Mouse (Mus musculus) CH12.LX (cell line): ENCODE measurements around the gene Greb1. TPM values are rescaled to one million over a fixed set of nuclear protein-coding genes. Genes with fewer than 3 reads are reported as not detected.

Source experiments
- DNase-seq: peaks from one replicate; pipeline ENCODE4 v3.0.0-alpha.2; 2013; ENCODE audit errors: extremely low read depth
- H3K27ac ChIP-seq: 2 replicates; pipeline ENCODE4 v1.5.1; 2012; ENCODE audit warnings: low read depth, mild to moderate bottlenecking, control low read depth, moderate library complexity; ENCODE audit not compliant: insufficient read depth
- H3K27me3 ChIP-seq: replicated peaks from 2 replicates; pipeline ENCODE3; 2012; ENCODE audit warnings: inconsistent platforms
- H3K36me3 ChIP-seq, 2 experiments: replicated peaks in 1 of 2; 2 replicates each; pipeline versions ENCODE3 to v1.6.1; 2012; ENCODE audit warnings: inconsistent platforms in 1 of 2, low read length in 1 of 2, mild to moderate bottlenecking in 1 of 2, mixed read lengths in 1 of 2, moderate library complexity in 1 of 2; ENCODE audit not compliant: control insufficient read depth in 1 of 2, insufficient read depth in 1 of 2
- H3K4me1 ChIP-seq, 2 experiments: 2 replicates each; pipeline ENCODE4 v1.6.1; 2012; ENCODE audit warnings: inconsistent platforms in 1 of 2, moderate library complexity in 1 of 2; ENCODE audit not compliant: insufficient read depth in 2 of 2, control insufficient read depth in 1 of 2
- H3K4me2 ChIP-seq: 2 replicates; pipeline ENCODE4 v1.6.1; 2012; ENCODE audit warnings: low read depth, mild to moderate bottlenecking, control low read depth; ENCODE audit not compliant: poor library complexity, insufficient read depth, severe bottlenecking
- H3K4me3 ChIP-seq, 3 experiments: fragments of 150-350 bp in 1 of 3; sonication (generic) in 1 of 3; replicated peaks in 1 of 3; 2 replicates each; pipeline versions ENCODE3 to v1.5.1; 2011 to 2012; ENCODE audit warnings: low read depth in 2 of 3, low read length in 2 of 3, mild to moderate bottlenecking in 2 of 3, moderate library complexity in 2 of 3, control low read depth in 1 of 3, improper control_type of control experiment in 1 of 3, inconsistent platforms in 1 of 3, mixed read lengths in 1 of 3; ENCODE audit not compliant: poor library complexity in 1 of 3
- H3K79me2 ChIP-seq: replicated peaks from 2 replicates; pipeline ENCODE4 v1.6.1; 2012; ENCODE audit warnings: mild to moderate bottlenecking, moderate library complexity; ENCODE audit not compliant: control insufficient read depth, poor library complexity, insufficient read depth, severe bottlenecking; ENCODE audit errors: extremely low read depth
- H3K9ac ChIP-seq: 2 replicates; pipeline ENCODE4 v1.6.1; 2012; ENCODE audit warnings: low read depth, mild to moderate bottlenecking, control low read depth, moderate library complexity; ENCODE audit not compliant: insufficient read depth
- H3K9me3 ChIP-seq: replicated peaks from 2 replicates; pipeline ENCODE3; 2012; ENCODE audit warnings: low read length, inconsistent platforms, mixed read lengths
- BHLHE40 ChIP-seq: IDR thresholded peaks from 2 replicates; pipeline ENCODE4 v1.6.1; 2011; ENCODE audit warnings: mild to moderate bottlenecking, low read depth, low read length, improper control_type of control experiment
- CHD1 ChIP-seq: IDR thresholded peaks from 2 replicates; pipeline ENCODE4 v1.6.1; 2012; ENCODE audit warnings: low read depth, low read length, improper control_type of control experiment, inconsistent platforms
- CHD2 ChIP-seq: IDR thresholded peaks from 2 replicates; pipeline ENCODE4 v1.6.1; 2011; ENCODE audit warnings: low read length, improper control_type of control experiment
- CTCF ChIP-seq, 2 experiments: IDR thresholded peaks in 1 of 2; conservative IDR thresholded peaks in 1 of 2; 2 replicates each; pipeline ENCODE4 v1.5.1; 2011 to 2012; ENCODE audit warnings: low read depth in 2 of 2, low read length in 2 of 2, improper control_type of control experiment in 1 of 2, inconsistent platforms in 1 of 2, mild to moderate bottlenecking in 1 of 2, moderate library complexity in 1 of 2
- E2F4 ChIP-seq: IDR thresholded peaks from 2 replicates; pipeline ENCODE4 v1.6.1; 2011; ENCODE audit warnings: low read depth, low read length, improper control_type of control experiment; ENCODE audit not compliant: insufficient replicate concordance
- ELF1 ChIP-seq: IDR thresholded peaks from 2 replicates; pipeline ENCODE4 v1.6.1; 2014; ENCODE audit warnings: low read depth, mild to moderate bottlenecking, inconsistent platforms, low read length, improper control_type of control experiment
- ETS1 ChIP-seq: conservative IDR thresholded peaks from 2 replicates; pipeline ENCODE4 v1.6.1; 2012; ENCODE audit warnings: low read depth, mild to moderate bottlenecking, inconsistent platforms, low read length, improper control_type of control experiment, moderate library complexity
- HCFC1 ChIP-seq: IDR thresholded peaks from 2 replicates; pipeline ENCODE4 v1.6.1; 2012; ENCODE audit warnings: low read depth, mild to moderate bottlenecking, inconsistent platforms, low read length, improper control_type of control experiment
- JUN ChIP-seq: IDR thresholded peaks from 2 replicates; pipeline ENCODE4 v1.6.1; 2011; ENCODE audit warnings: low read depth, mild to moderate bottlenecking, low read length, improper control_type of control experiment, moderate library complexity; ENCODE audit not compliant: insufficient read depth
- JUND ChIP-seq: conservative IDR thresholded peaks from 2 replicates; pipeline ENCODE4 v1.6.1; 2011; ENCODE audit warnings: low read depth, low read length, improper control_type of control experiment
- KAT2A ChIP-seq: IDR thresholded peaks from 2 replicates; pipeline ENCODE4 v1.6.1; 2012; ENCODE audit warnings: low read length, improper control_type of control experiment, inconsistent platforms; ENCODE audit not compliant: insufficient replicate concordance
- MAFK ChIP-seq: IDR thresholded peaks from 2 replicates; pipeline ENCODE4 v1.6.1; 2011; ENCODE audit warnings: low read length, improper control_type of control experiment; ENCODE audit not compliant: insufficient replicate concordance
- MAX ChIP-seq: IDR thresholded peaks from 2 replicates; pipeline ENCODE4 v1.6.1; 2011; ENCODE audit warnings: low read length, improper control_type of control experiment
- MEF2A ChIP-seq: IDR thresholded peaks from 2 replicates; pipeline ENCODE4 v1.6.1; 2014; ENCODE audit warnings: low read depth, mild to moderate bottlenecking, inconsistent platforms, low read length, improper control_type of control experiment, borderline replicate concordance
- MXI1 ChIP-seq: IDR thresholded peaks from 2 replicates; pipeline ENCODE4 v1.6.1; 2011; ENCODE audit warnings: mild to moderate bottlenecking, low read depth, low read length, improper control_type of control experiment
- MYC ChIP-seq: IDR thresholded peaks from 2 replicates; pipeline ENCODE4 v1.6.1; 2011; ENCODE audit warnings: low read depth, mild to moderate bottlenecking, improper control_type of control experiment, low read length
- POLR2A ChIP-seq: IDR thresholded peaks from 2 replicates; pipeline ENCODE4 v1.6.1; 2011; ENCODE audit warnings: low read depth, mild to moderate bottlenecking, improper control_type of control experiment, low read length
- SIN3A ChIP-seq: IDR thresholded peaks from 2 replicates; pipeline ENCODE4 v1.6.1; 2012; ENCODE audit warnings: low read length, improper control_type of control experiment, inconsistent platforms
- SMC3 ChIP-seq: IDR thresholded peaks from 2 replicates; pipeline ENCODE4 v1.6.1; 2011; ENCODE audit warnings: low read depth, low read length, improper control_type of control experiment
- TCF12 ChIP-seq: IDR thresholded peaks from 2 replicates; pipeline ENCODE4 v1.6.1; 2014; ENCODE audit warnings: low read depth, mild to moderate bottlenecking, inconsistent platforms, low read length, improper control_type of control experiment
- UBTF ChIP-seq: IDR thresholded peaks from 2 replicates; pipeline ENCODE4 v1.6.1; 2012; ENCODE audit warnings: low read depth, mild to moderate bottlenecking, inconsistent platforms, low read length, improper control_type of control experiment, moderate library complexity
- USF2 ChIP-seq: conservative IDR thresholded peaks from 2 replicates; pipeline ENCODE4 v1.6.1; 2011; ENCODE audit warnings: low read depth, low read length, improper control_type of control experiment
- ZC3H11A ChIP-seq: IDR thresholded peaks from 2 replicates; pipeline ENCODE4 v1.6.1; 2012; ENCODE audit warnings: low read depth, mild to moderate bottlenecking, inconsistent platforms, low read length, improper control_type of control experiment
- ZKSCAN1 ChIP-seq: IDR thresholded peaks from 2 replicates; pipeline ENCODE4 v1.6.1; 2012; ENCODE audit warnings: low read depth, inconsistent platforms, low read length, improper control_type of control experiment, borderline replicate concordance
- ZMIZ1 ChIP-seq: IDR thresholded peaks from 2 replicates; pipeline ENCODE4 v1.6.1; 2012; ENCODE audit warnings: low read depth, mild to moderate bottlenecking, inconsistent platforms, low read length, improper control_type of control experiment
- ZNF384 ChIP-seq: IDR thresholded peaks from 2 replicates; pipeline ENCODE4 v1.6.1; 2012; ENCODE audit warnings: low read depth, low read length, improper control_type of control experiment, inconsistent platforms
- dilution Hi-C: fragments of 300-500 bp; cut with MboI; formaldehyde crosslinking; loops from 2 replicates; pipeline ENCODE4 v1.14.3; 2020; ENCODE audit warnings: low sequenced_read_pairs; ENCODE audit not compliant: extremely low pct_unique_long_range_greater_than_20kb, extremely low pct_ligation_motif_present
- in situ Hi-C: fragments of 300-500 bp; cut with MboI; formaldehyde crosslinking; loops from 3 replicates; pipeline ENCODE4 v1.14.3; 2019; ENCODE audit warnings: low sequenced_read_pairs, low pct_ligation_motif_present, low pct_unique_long_range_greater_than_20kb, mixed read lengths
- polyA plus RNA-seq: library from polyadenylated mRNA; unstranded; fragments of >175 nt; gene quantifications from 2 replicates; pipeline ENCODE4 v1.2.1, GENCODE M21; 2012; ENCODE audit warnings: low read depth; ENCODE audit not compliant: insufficient read length
- total RNA-seq, 2 experiments: library from RNA; depleted of rRNA; stranded (reverse); fragments of 300-350 nt in 1 of 2; fragments of >200 nt in 1 of 2; gene quantifications; 2 replicates each; pipeline ENCODE4 v1.2.3; 2012 to 2014

Gene Greb1
- total and polyA plus RNA-seq, 3 experiments = not detected

DNA sequence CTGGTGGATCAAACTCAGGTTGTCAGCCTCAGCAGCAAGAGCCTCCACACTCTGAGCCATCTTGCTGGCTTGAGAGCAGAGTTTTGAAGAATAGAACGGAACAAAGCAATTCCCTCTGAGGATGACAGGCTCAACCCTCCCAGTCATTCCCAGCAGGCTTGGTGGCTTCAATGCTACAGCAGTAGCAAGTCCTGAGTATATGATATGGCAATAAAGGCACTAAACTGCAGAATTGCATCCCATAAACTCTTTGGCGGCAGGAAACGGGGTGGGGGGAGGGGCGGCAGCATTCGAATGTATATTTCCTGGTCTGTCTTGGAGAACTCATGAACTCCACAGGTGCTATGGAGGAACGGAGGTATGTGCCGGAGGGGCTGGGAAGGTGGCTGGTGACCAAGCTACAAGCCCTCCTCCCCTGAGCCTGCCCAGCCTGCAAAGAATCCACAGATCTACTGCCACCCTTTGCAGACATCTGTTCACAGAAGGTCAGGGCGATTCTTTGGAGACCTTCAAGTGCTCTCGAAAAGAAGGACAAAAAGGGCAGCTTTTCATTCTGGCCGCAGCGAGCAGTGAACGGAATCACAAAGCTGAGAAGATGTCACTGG, 48.3 kb downstream of the Greb1 start:
- H3K4me2 ChIP-seq = no peak overlapping the region
- in situ Hi-C loops = no loop called here
- no peak for DNase-seq

DNA sequence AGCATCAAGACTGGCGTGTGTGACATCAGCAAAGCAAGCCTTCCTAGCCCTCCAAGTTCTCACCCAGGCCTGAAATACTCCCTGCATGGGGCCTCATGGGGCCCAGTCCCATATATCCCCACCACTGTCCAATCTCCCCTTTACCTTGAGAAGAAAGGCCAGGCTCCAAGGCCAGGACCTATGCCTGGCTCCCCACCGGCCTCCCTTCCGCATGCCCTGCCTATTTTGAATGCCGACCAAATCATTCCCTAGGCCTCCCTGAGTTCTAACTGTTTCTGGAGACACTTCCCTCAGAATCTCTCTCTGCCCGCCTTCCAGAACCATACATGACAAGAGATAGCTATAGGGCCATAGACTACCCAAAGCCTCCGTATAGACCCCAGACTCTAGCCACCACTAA, 49.1 kb downstream of the Greb1 start:
- Histone ChIP-seq H3K4me3 (no peak overlapping the region), H3K79me2 (no peaks in the 10 kb centered on the region), H3K4me1 (peaks cover 0 to 7% of the 10 kb centered on the region in 2 experiments; a peak in 2 of 4 replicates), H3K27me3 (no peaks in the 10 kb centered on the region), H3K4me2 (no peak overlapping the region), H3K27ac (no peak overlapping the region), H3K36me3 (no peaks in the 10 kb centered on the region), H3K9ac (no peak overlapping the region), H3K9me3 (no peaks in the 10 kb centered on the region)
- TF ChIP-seq CHD1 (no peak), ZKSCAN1 (no peak), TCF12 (no peak), USF2 (no peak), HCFC1 (no peak), MAFK (no peak), MYC (no peak), KAT2A (no peak), ZMIZ1 (no peak), CHD2 (no peak), ELF1 (no peak), JUND (no peak), UBTF (no peak), JUN (no peak), E2F4 (no peak), CTCF (conservative IDR thresholded peaks at IDR 0.05 in 1 of 2, IDR thresholded peaks at IDR 0.05 in 1 of 2; ENCODE audit: low read depth in 2 of 2, low read length in 2 of 2) (no peak), BHLHE40 (no peak), MEF2A (no peak), SIN3A (no peak), MXI1 (no peak)
- DNase-seq = no peak
- dilution Hi-C loops = no loop called here
- in situ Hi-C loops = no loop called here

More for the DNA sequence above, 48.3 kb downstream of the Greb1 start:
- Histone ChIP-seq H3K4me3 (no peak overlapping the region), H3K36me3 (no peaks in the 10 kb centered on the region), H3K27me3 (no peaks in the 10 kb centered on the region), H3K27ac (no peak overlapping the region), H3K9me3 (no peaks in the 10 kb centered on the region), H3K4me1 (peaks cover 0 to 7% of the 10 kb centered on the region in 2 experiments; a peak in 2 of 4 replicates), H3K9ac (no peak overlapping the region), H3K79me2 (no peaks in the 10 kb centered on the region)
- dilution Hi-C loops = no loop called here
- no peak for TF ChIP-seq TCF12
- TF ChIP-seq KAT2A = no peak
- no peak for TF ChIP-seq USF2
- TF ChIP-seq ELF1 = no peak
- no peak for TF ChIP-seq ETS1
- TF ChIP-seq CHD1 = no peak
- TF ChIP-seq ZC3H11A = no peak
- no peak for TF ChIP-seq ZNF384
- no peak for TF ChIP-seq POLR2A
- no peak for TF ChIP-seq MYC
- TF ChIP-seq SMC3 = no peak
- no peak for TF ChIP-seq SIN3A
- no peak for TF ChIP-seq MAX
- TF ChIP-seq MEF2A = no peak
